Mouse (Mus musculus): Measurements from ENCODE around the gene Mapkapk2. TPM values are rescaled to one million over a fixed set of nuclear protein-coding genes. Genes with fewer than 3 reads are reported as not detected.

Gene Mapkapk2
- total and polyA plus RNA-seq, 3 experiments, result 53.2 to 85.4 TPM; not detected in 1

DNA sequence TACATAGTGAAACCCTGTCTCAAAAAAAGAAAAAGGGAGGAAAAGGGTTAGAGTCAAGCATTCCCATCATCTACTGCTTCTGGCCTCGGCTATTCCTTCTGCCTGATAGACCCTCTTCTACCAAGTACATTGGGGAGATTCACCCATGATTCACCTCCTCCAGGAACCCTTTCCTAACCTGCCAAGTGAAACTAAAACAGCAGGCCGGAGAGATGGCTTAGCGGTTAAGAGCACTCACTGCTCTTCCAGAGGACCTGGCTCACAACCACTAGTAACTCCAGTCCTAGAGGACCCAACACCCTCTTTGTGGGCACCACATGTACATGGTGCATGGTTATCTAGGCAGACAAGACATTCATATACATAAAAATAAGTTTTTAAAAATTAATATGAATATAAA, 12.4 kb downstream of the Mapkapk2 start:
- H3K4me3 ChIP-seq (ENCODE audit: control insufficient read depth in 1 of 2, insufficient read depth in 1 of 2, low read depth in 2 of 2, low read length in 2 of 2), result no peak overlapping the region
- TF ChIP-seq MEF2A (IDR thresholded peaks at IDR 0.05; ENCODE audit: extremely low read depth, insufficient replicate concordance, low read depth, low read length, poor library complexity, severe bottlenecking) (no peak), ZNF384 (IDR thresholded peaks at IDR 0.05; ENCODE audit: low read depth, low read length) (no peak), CHD2 (IDR thresholded peaks at IDR 0.05; ENCODE audit: low read length) (no peak), MAFK (IDR thresholded peaks at IDR 0.05; ENCODE audit: borderline replicate concordance, low read depth, low read length) (no peak), ZC3H11A (IDR thresholded peaks at IDR 0.05; ENCODE audit: low read depth, low read length) (no peak), TAL1 (IDR thresholded peaks at IDR 0.05; ENCODE audit: low read length) (no peak), NRF1 (IDR thresholded peaks at IDR 0.05; ENCODE audit: insufficient read depth, low read depth, low read length, poor library complexity, severe bottlenecking) (no peak), USF1 (IDR thresholded peaks at IDR 0.05; ENCODE audit: low read depth, low read length) (no peak), TBP (IDR thresholded peaks at IDR 0.05; ENCODE audit: low read depth, low read length) (no peak), ZMIZ1 (IDR thresholded peaks at IDR 0.05; ENCODE audit: low read depth, low read length) (no peak), JUND (IDR thresholded peaks at IDR 0.05; ENCODE audit: low read depth, low read length) (no peak), NELFE (IDR thresholded peaks at IDR 0.05; ENCODE audit: low read depth, low read length) (no peak), TCF12 (IDR thresholded peaks at IDR 0.05; ENCODE audit: low read depth, low read length) (no peak), POLR2AphosphoS5 (IDR thresholded peaks at IDR 0.05; ENCODE audit: borderline replicate concordance, low read depth, low read length) (no peak), ETS1 (IDR thresholded peaks at IDR 0.05; ENCODE audit: low read depth, low read length) (no peak), CTCF (IDR thresholded peaks at IDR 0.05 in 2 of 3, conservative IDR thresholded peaks at IDR 0.05 in 1 of 3; ENCODE audit: control insufficient read depth in 1 of 3, insufficient read depth in 1 of 3, low read depth in 2 of 3, low read length in 3 of 3, poor library complexity in 1 of 3, severe bottlenecking in 1 of 3) (no peak), MAZ (IDR thresholded peaks at IDR 0.05; ENCODE audit: low read depth, low read length) (no peak), UBTF (IDR thresholded peaks at IDR 0.05; ENCODE audit: borderline replicate concordance, insufficient read depth, low read depth, low read length) (no peak)
- peaks cover 0 to 6% of the 10 kb centered on the region in 2 experiments; a peak in 2 of 4 replicates for H3K4me1 ChIP-seq (ENCODE audit: control insufficient read depth in 1 of 2, insufficient read depth in 2 of 2, low read length in 2 of 2)
- H3K27me3 ChIP-seq (ENCODE audit: control insufficient read depth in 1 of 2, insufficient read depth in 2 of 2, low read length in 2 of 2), result no peaks in the 10 kb centered on the region
- H3K9ac ChIP-seq (ENCODE audit: control insufficient read depth, low read depth, low read length, poor library complexity, severe bottlenecking), result no peak overlapping the region
- DNase-seq (ENCODE audit: low read depth, low spot score), result no peak
- H3K79me2 ChIP-seq (ENCODE audit: control insufficient read depth, insufficient read depth, low read length, poor library complexity), result peaks cover 35% of the 10 kb centered on the region
- no peak overlapping the region for H3K27ac ChIP-seq (ENCODE audit: control insufficient read depth, low read depth, low read length)
- no peaks in the 10 kb centered on the region for H3K9me3 ChIP-seq (replicated peaks; ENCODE audit: insufficient read depth, low read length)
- H3K36me3 ChIP-seq (ENCODE audit: control insufficient read depth in 1 of 2, insufficient read depth in 2 of 2, low read length in 2 of 2), result no peaks in the 10 kb centered on the region; a peak in 1 of 4 replicates

DNA sequence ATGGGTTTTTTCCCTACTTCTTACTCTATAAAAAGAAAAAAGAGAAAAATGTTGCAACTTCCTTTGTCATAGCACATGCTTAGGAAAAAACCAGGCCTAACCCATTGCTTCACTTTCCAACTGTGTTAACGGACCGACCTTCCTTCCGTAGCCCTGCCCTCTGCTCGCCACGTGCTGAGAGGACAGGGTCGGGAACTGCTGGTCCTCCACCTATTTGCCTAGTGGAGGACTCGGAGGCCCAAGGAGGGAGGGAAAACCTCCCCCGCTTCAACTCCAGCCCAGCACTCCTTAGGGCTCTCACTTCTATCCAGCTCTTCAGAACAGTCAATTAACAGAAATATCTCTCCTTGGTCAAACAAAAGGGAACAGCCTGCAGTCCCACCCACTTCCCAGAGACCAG, 13.3 kb downstream of the Mapkapk2 start:
- DNase-seq (ENCODE audit: low read depth, low spot score), result no peak
- Histone ChIP-seq H3K4me1 (ENCODE audit: control insufficient read depth in 1 of 2, insufficient read depth in 2 of 2, low read length in 2 of 2) (peaks cover 0 to 11% of the 10 kb centered on the region in 2 experiments; a peak in 2 of 4 replicates), H3K27me3 (ENCODE audit: control insufficient read depth in 1 of 2, insufficient read depth in 2 of 2, low read length in 2 of 2) (no peaks in the 10 kb centered on the region), H3K36me3 (ENCODE audit: control insufficient read depth in 1 of 2, insufficient read depth in 2 of 2, low read length in 2 of 2) (peaks cover 0 to 3% of the 10 kb centered on the region in 2 experiments; a peak in 2 of 4 replicates), H3K27ac (ENCODE audit: control insufficient read depth, low read depth, low read length) (no peak overlapping the region), H3K9ac (ENCODE audit: control insufficient read depth, low read depth, low read length, poor library complexity, severe bottlenecking) (no peak overlapping the region), H3K79me2 (ENCODE audit: control insufficient read depth, insufficient read depth, low read length, poor library complexity) (peaks cover 36% of the 10 kb centered on the region), H3K4me3 (ENCODE audit: control insufficient read depth in 1 of 2, insufficient read depth in 1 of 2, low read depth in 2 of 2, low read length in 2 of 2) (no peak overlapping the region), H3K9me3 (replicated peaks; ENCODE audit: insufficient read depth, low read length) (no peaks in the 10 kb centered on the region)
- TF ChIP-seq ELF1 (IDR thresholded peaks at IDR 0.05; ENCODE audit: low read depth, low read length) (no peak), CHD1 (IDR thresholded peaks at IDR 0.05; ENCODE audit: low read depth, low read length) (no peak), KAT2A (conservative IDR thresholded peaks at IDR 0.05; ENCODE audit: low read depth, low read length) (no peak), POLR2AphosphoS5 (IDR thresholded peaks at IDR 0.05; ENCODE audit: borderline replicate concordance, low read depth, low read length) (no peak), TAL1 (IDR thresholded peaks at IDR 0.05; ENCODE audit: low read length) (no peak), CHD2 (IDR thresholded peaks at IDR 0.05; ENCODE audit: low read length) (no peak), ZNF384 (IDR thresholded peaks at IDR 0.05; ENCODE audit: low read depth, low read length) (no peak), GATA1 (IDR thresholded peaks at IDR 0.05; ENCODE audit: low read depth, low read length) (no peak)
